Mouse (Mus musculus) cerebellum, adult 2 months (tissue): ENCODE results near the gene Crkl. TPM values are rescaled to one million over a fixed set of nuclear protein-coding genes. Genes with fewer than 3 reads are reported as not detected.

ENCODE experiments used
- DNase-seq, 2 experiments: peaks; one replicate each; pipeline ENCODE4 v3.0.0; 2021
- H3K27ac ChIP-seq: fragments of 200-500 bp; 2 replicates; pipeline ENCODE4 v1.5.1; 2012; ENCODE audit warnings: low read length, control low read depth, inconsistent platforms; ENCODE audit not compliant: insufficient read depth
- H3K27me3 ChIP-seq: fragments of 200-500 bp; 2 replicates; pipeline ENCODE4 v1.6.1; 2012; ENCODE audit warnings: inconsistent platforms, mild to moderate bottlenecking, low read length, moderate library complexity; ENCODE audit not compliant: control insufficient read depth, insufficient read depth
- H3K4me1 ChIP-seq: fragments of 200-500 bp; 2 replicates; pipeline ENCODE4 v1.6.1; 2011; ENCODE audit warnings: low read length; ENCODE audit not compliant: control insufficient read depth, insufficient read depth
- H3K4me3 ChIP-seq: fragments of 200-500 bp; replicated peaks from 2 replicates; pipeline ENCODE3; 2011; ENCODE audit warnings: mild to moderate bottlenecking, low read depth, low read length, control low read depth; ENCODE audit not compliant: insufficient read depth
- CTCF ChIP-seq: fragments of 200-500 bp; IDR thresholded peaks from 2 replicates; pipeline ENCODE4 v1.5.1; 2011; ENCODE audit warnings: low read depth, mild to moderate bottlenecking, control low read depth, low read length, moderate library complexity, borderline replicate concordance; ENCODE audit not compliant: insufficient read depth
- POLR2A ChIP-seq: fragments of 200-500 bp; IDR thresholded peaks from 2 replicates; pipeline ENCODE4 v1.6.1; 2011; ENCODE audit warnings: low read length, control low read depth, borderline replicate concordance; ENCODE audit not compliant: insufficient read depth
- WGBS: fragments of 180-500 bp; shearing (Covaris S2); methylation state at CpG from one replicate; pipeline ENCODE4 v1.1.7; 2018; 5-methylcytosine and 5-hydroxymethylcytosine counted together
- polyA plus RNA-seq: library from polyadenylated mRNA; depleted of rRNA; stranded (reverse); fragments of >200 nt; gene quantifications from 2 replicates; pipeline ENCODE4 v1.2.3, GENCODE M21; 2012; rRNA removed

The Crkl gene
- polyA plus RNA-seq: 37.9 and 41.0 TPM in 2 replicates

GRCm38 (mm10) chr16:17451541-17452372, at the start of gene Crkl:
Gene Crkl (plus strand): TSS chr16:17451987.
- under 1% methylated on average over 63 of the region's 63 CpGs for WGBS
- Histone ChIP-seq H3K4me3 (peak within 1 kb of the TSS; percentile 97), H3K27ac (peak within 1 kb of the TSS; percentile 74), H3K4me1 (peaks cover 9% of the 10 kb centered on the region; the same call in 1 of the 2 replicates), H3K27me3 (no peaks in the 10 kb centered on the region)
- TF ChIP-seq POLR2A (peak; percentile 83; the same call in 1 of the 2 replicates), CTCF (no peak)
- DNase-seq: peak; percentile 98

GRCm38 (mm10) chr16:17402855-17403254, 48.9 kb upstream of the Crkl start:
- WGBS: 74% methylated on average over 1 of the region's 1 CpGs
- DNase-seq: peak in 1 of 2 experiments; percentile 25
- no peaks in the 10 kb centered on the region for H3K27me3 ChIP-seq
- TF ChIP-seq CTCF (peak; percentile 38; the same call in 1 of the 2 replicates), POLR2A (no peak)
- H3K27ac ChIP-seq: no peak overlapping the region
- peaks cover 11% of the 10 kb centered on the region; the same call in 1 of the 2 replicates for H3K4me1 ChIP-seq
- H3K4me3 ChIP-seq: no peak overlapping the region

- under 1% methylated on average over 22 of the region's 22 CpGs for WGBS
- TF ChIP-seq POLR2A: no peak
- TF ChIP-seq CTCF: no peak
- peak overlapping the region; percentile 93 for H3K4me3 ChIP-seq
Measured at GRCm38 (mm10) chr16:17405271-17405696, 46.5 kb upstream of the Crkl start.

GRCm38 (mm10) chr16:17405736-17406443, 45.9 kb upstream of the Crkl start, which contains the start of the genes Snap29 and Pi4ka:
Gene Snap29 (plus strand): TSS chr16:17405986.
Gene Pi4ka (minus strand): TSS chr16:17406314.
- peak within 1 kb of the TSS; percentile 88 for H3K27ac ChIP-seq

More at GRCm38 (mm10) chr16:17405271-17405696, 46.5 kb upstream of the Crkl start:
- Histone ChIP-seq H3K4me1 (peaks cover 11% of the 10 kb centered on the region; the same call in 1 of the 2 replicates), H3K27ac (peak overlapping the region; percentile 88), H3K27me3 (no peaks in the 10 kb centered on the region)
- DNase-seq: peak; percentile 82 to 85

GRCm38 (mm10) chr16:17406512-17407231, 45.1 kb upstream of the Crkl start:
- WGBS: 28% methylated on average over 9 of the region's 9 CpGs
- TF ChIP-seq CTCF (no peak), POLR2A (no peak)
- Histone ChIP-seq H3K27ac (no peak overlapping the region; the same call in 1 of the 2 replicates), H3K4me3 (peak overlapping the region; percentile 97), H3K4me1 (peaks cover 11% of the 10 kb centered on the region; the same call in 1 of the 2 replicates), H3K27me3 (no peaks in the 10 kb centered on the region)
- peak; percentile 30 to 31 for DNase-seq

More at GRCm38 (mm10) chr16:17405736-17406443, 45.9 kb upstream of the Crkl start, which contains the start of the genes Snap29 and Pi4ka:
- peak within 1 kb of the TSS; percentile 97 for H3K4me3 ChIP-seq
- no peaks in the 10 kb centered on the region for H3K27me3 ChIP-seq
- under 1% methylated on average over 67 of the region's 69 CpGs for WGBS
- TF ChIP-seq POLR2A (peak; percentile 60; the same call in 1 of the 2 replicates), CTCF (no peak)
- H3K4me1 ChIP-seq: peaks cover 11% of the 10 kb centered on the region; the same call in 1 of the 2 replicates
- peak; percentile 100 for DNase-seq

GRCm38 (mm10) chr16:17409046-17409445, 42.7 kb upstream of the Crkl start:
- no peak for TF ChIP-seq CTCF
- no peak for TF ChIP-seq POLR2A
- Histone ChIP-seq H3K27ac (no peak overlapping the region), H3K4me1 (peaks cover 8% of the 10 kb centered on the region; the same call in 1 of the 2 replicates), H3K4me3 (no peak overlapping the region), H3K27me3 (no peaks in the 10 kb centered on the region)
- 90% methylated on average over 2 of the region's 2 CpGs for WGBS
- DNase-seq: no peak

GRCm38 (mm10) chr16:17410209-17410608, 41.6 kb upstream of the Crkl start:
- H3K27me3 ChIP-seq: no peaks in the 10 kb centered on the region
- H3K4me1 ChIP-seq: peaks cover 2% of the 10 kb centered on the region; the same call in 1 of the 2 replicates
- H3K4me3 ChIP-seq: no peak overlapping the region
- TF ChIP-seq CTCF (no peak), POLR2A (no peak)
- 75% methylated on average over 4 of the region's 4 CpGs for WGBS
- DNase-seq: no peak
- H3K27ac ChIP-seq: no peak overlapping the region
